Mouse (Mus musculus): ENCODE measurements around the gene Galnt3. TPM values are rescaled to one million over a fixed set of nuclear protein-coding genes. Genes with fewer than 3 reads are reported as not detected.

The Galnt3 gene
- polyA plus RNA-seq, 1 experiment from 2014 or later = 9.9 TPM

Other genes starting within 250 kb of the Galnt3 start
- 16.5 TPM in 2 replicates for gene Ttc21b, start 131.6 kb upstream of the Galnt3 start, polyA plus RNA-seq (2014; fragmentation: Nextera tagmentation; extraction: Ambion mirVana)

All from stomach, embryonic 14.5 days (tissue).